Mouse (Mus musculus) right cerebral cortex, adult 18-20 months (tissue): ENCODE results near the gene Pnpla8.

Source experiments
- DNase-seq: peaks from one replicate; pipeline ENCODE4 v3.0.0; 2022; ENCODE audit warnings: mixed read lengths

The Pnpla8 gene

GRCm38 (mm10) chr12:44357460-44357859 lies 136.3 kb downstream of the Pnpla8 start:
- no peak for DNase-seq

DNA sequence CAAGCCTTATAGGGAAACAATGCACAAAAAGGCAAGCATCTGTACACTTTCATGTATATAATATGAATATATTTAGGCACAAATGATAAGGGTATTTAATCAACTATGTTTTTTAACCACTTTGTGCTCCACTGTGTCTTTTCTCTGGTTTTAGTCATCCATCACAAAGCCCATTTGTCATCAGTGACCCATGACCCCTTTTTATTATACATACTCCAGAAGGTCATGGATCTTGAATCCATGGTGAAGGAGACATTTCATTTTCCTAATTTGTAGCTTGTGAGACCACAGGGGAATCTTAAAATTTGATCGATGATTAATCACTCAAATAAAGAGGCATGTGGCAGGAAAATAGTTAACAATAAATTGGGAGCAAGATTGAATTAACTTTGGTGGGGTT lies 136.7 kb downstream of the Pnpla8 start:
- no peak for DNase-seq

GRCm38 (mm10) chr12:44371076-44371710 lies 150.0 kb downstream of the Pnpla8 start:
- DNase-seq, result no peak
